Comparison of ENCODE assay signal across 21 mouse cellular contexts in the genomic region with DNA sequence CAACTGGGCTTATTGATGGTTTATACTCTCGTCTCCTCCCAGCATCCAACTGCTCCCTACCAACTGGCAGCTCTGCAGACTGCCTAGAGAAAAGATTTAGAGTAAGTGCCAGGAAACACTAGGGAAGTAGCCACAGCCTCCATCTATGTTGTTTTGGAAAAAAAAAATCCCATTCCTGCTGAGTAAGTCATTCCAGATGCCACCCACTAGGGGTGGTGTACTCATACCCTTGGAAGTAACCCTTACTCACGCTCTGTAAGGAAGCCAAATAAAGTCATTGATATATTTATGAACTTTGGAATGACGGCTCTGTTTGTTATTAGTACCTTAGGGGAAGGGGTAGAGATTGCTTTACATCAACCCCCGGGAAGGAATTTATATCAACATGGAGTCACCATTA.
"Had no signal": no experiment of that assay in that cellular context is flagged by ENCODE, and none has a peak within 500 bp of the region (broad histone marks: within the 10 kb centered on the region; RNA-seq: fewer than 3 reads in every experiment).

No protein-coding gene starts in this region.

- H3K27me3 ChIP-seq: kidney, embryonic 15.5 days; limb, embryonic 12.5 days; limb, embryonic 15.5 days; midbrain, embryonic 12.5 days; neural tube, embryonic 12.5 days; neural tube, embryonic 15.5 days had no signal

- H3K4me1 ChIP-seq: kidney, embryonic 15.5 days; limb, embryonic 12.5 days; limb, embryonic 15.5 days; midbrain, embryonic 12.5 days; neural tube, embryonic 12.5 days; neural tube, embryonic 15.5 days had no signal

- H3K27ac ChIP-seq: kidney, embryonic 15.5 days; limb, embryonic 12.5 days; limb, embryonic 15.5 days; liver, embryonic 14.5 days; macrophage; midbrain, embryonic 12.5 days; neural tube, embryonic 12.5 days; neural tube, embryonic 15.5 days had no signal

- ATAC-seq: liver, postnatal 0 days; lung, postnatal 0 days; midbrain, embryonic 16.5 days had no signal

- DNase-seq: kidney, adult 8-10 months; kidney, postnatal 10 days; kidney, postnatal 36 days; layer of hippocampus, adult 9-11 months; left cerebral cortex, postnatal 4 days; liver, postnatal 0 days; right cerebral cortex, adult 18-20 months; right cerebral cortex, postnatal 14 days; right cerebral cortex, postnatal 4 days; thymus, postnatal 36 days had no signal

- H3K4me3 ChIP-seq: kidney, embryonic 15.5 days; limb, embryonic 12.5 days; limb, embryonic 15.5 days; midbrain, embryonic 12.5 days; neural tube, embryonic 12.5 days; neural tube, embryonic 15.5 days had no signal

- H3K9ac ChIP-seq: kidney, embryonic 15.5 days; limb, embryonic 12.5 days; limb, embryonic 15.5 days; liver, embryonic 14.5 days; liver, postnatal 0 days; lung, embryonic 14.5 days; midbrain, embryonic 12.5 days; neural tube, embryonic 12.5 days; neural tube, embryonic 15.5 days had no signal
